Mouse (Mus musculus): ENCODE measurements around the gene Mob4.

Gene Mob4

DNA sequence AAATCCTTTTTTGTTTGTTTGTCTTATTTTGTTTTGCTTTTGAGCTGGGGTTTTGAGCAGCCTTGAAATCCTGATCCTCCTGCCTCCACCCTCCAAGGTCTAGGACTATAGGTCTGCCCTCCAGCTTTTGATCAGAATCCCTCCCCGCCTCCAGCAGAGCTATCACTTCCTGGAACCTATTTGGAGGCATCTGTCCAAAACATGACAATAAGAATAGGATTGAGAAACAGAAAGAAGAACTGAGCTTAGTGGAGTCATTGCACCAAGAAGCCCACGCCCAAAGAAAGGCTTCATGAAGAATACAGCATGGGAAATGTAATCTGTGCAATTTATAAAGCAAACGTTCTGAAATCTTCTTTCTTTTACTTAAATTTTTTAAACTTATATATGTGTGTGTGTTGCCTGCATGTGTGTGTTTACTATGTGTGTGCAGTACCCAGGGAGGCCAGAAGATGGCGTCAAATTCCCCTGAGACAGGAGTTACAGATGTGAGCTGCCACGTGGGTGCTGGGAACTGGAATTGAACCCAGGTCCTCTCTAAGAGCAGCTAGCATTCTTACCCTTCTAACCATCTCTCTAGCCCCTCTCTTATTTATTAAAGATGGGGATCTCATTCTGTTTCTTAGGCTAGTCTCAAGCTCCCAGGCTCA lies 49.0 kb downstream of the Mob4 start:
- no peak for DNase-seq (ENCODE audit: low read depth, low spot score)

DNA sequence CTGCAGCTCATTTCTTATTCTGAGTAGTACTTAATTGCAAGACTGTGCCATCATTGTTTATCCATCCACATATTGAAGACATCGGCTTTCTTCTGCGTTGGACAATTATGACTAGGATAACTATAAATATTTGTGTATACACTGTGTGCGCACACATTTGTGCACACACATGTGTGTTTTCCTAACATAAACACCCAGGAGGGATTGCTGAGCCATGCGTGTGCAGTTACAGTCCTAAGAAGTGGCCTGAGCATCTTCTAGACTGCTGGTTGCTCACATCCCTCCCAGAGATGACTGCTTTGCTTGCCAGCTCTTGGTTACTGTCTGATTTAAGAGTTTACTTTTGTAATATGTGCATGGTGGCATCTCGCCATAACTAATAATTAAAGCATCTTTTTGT lies 51.4 kb downstream of the Mob4 start:
- no peak for DNase-seq (ENCODE audit: low read depth, low spot score)

DNA sequence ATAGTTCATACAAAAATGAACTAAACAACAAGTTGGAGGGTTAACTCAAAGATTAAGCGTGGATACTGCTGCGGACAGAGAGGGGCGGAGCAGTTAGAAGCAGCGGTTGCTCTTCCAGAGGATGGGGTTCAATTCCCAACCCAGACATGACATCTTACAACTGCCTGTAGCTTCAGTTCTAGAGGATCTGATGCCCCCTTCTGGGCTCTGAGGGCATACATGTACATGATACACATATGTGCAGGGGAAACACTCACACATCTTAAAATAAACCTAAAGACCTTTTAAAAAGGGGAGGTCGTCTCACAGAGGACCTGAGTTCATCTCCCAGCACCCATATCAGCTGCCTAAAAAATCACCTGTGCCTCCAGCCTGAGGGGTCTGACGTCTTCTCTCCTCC lies 54.7 kb downstream of the Mob4 start:
- DNase-seq (ENCODE audit: low read depth, low spot score) = no peak

GRCm38 (mm10) chr1:55186592-55187210 lies 55.7 kb downstream of the Mob4 start:
- no peak for DNase-seq (ENCODE audit: low read depth, low spot score)

GRCm38 (mm10) chr1:55192015-55192414 lies 61.0 kb downstream of the Mob4 start:
- DNase-seq (ENCODE audit: low read depth, low spot score) = no peak

DNA sequence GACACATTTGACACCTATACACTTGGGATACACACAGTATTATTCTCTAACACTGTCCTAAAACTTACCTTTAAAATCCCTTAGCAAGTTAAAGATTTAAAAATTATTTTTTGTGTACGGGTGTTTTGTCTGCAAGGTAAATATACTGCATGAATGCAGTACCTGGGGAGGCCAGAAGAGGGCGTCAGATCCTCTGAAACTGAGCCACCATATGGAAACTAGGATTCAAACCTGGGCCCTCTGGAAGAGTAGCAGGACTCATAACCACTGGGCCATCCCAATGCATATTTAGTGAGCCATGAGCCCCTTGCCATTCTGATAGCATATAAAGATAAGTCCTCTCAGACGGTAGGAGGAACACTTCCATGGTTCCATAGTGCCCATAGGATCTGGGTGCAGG lies 61.8 kb downstream of the Mob4 start:
- DNase-seq (ENCODE audit: low read depth, low spot score) = no peak

- no peak for DNase-seq (ENCODE audit: low read depth, low spot score)
Observed at GRCm38 (mm10) chr1:55193316-55193715, 62.3 kb downstream of the Mob4 start.

GRCm38 (mm10) chr1:55194064-55194915 lies 63.3 kb downstream of the Mob4 start:
- DNase-seq (ENCODE audit: low read depth, low spot score) = no peak

DNA sequence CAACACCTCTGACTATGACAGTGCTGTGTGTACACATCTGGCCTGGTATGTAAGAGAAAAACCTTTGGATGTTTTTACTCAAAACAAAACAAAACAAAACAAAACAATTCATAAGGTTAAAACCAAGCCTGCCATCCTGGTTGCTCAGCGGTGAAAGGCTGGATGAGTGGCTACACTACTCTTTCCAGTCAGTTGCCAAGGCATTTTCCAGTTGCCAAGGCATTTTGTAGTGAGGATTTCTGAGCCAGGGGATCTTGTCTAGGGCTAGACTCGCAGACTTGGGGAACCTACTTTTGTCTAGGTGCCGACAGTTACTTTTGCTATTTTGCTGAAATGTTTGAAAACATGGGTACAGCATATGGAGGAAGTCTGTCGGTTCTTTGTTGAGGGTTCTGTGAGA lies 64.0 kb downstream of the Mob4 start:
- DNase-seq (ENCODE audit: low read depth, low spot score) = no peak

DNA sequence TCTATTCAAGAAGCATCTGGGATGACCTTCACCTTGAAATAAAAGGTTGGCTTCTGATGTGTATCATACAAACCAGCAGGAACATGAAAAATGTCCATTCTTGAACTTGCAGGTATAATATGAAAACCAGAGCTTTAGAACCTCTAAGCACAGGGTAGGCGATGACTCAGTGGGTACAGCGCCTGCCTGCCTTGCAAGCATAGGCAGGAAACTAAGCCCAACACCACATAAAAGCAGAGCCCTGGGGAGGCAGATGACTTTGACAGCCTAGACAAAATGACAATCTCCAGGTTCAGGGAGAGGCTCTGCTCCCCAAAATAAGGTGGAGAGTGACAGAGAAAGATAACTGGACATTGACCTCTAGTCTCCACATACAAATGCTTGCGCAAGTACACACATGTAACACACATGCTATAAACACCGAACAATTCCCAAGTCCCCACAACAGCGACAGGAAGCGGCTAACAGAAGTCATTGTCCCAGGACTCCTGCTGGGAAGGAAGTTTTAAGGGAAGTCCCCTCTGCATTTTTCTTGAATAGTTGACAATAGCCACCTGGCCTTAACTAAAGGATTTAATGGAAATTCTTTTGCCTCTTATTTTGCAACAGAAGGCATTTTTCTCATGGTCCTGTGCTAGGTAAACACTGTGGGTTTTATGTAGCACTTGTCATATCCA lies 65.4 kb downstream of the Mob4 start:
- DNase-seq (ENCODE audit: low read depth, low spot score) = no peak

- no peak for DNase-seq (ENCODE audit: low read depth, low spot score)
Observed at GRCm38 (mm10) chr1:55198719-55199118, 67.7 kb downstream of the Mob4 start.

- peak; percentile 71 for DNase-seq (ENCODE audit: low read depth, low spot score)
Observed at GRCm38 (mm10) chr1:55201850-55202752, 71.1 kb downstream of the Mob4 start.

All from telencephalon, adult 2 months (tissue).